Comparison of ENCODE assay signal across 8 mouse cellular contexts in the genomic region with DNA sequence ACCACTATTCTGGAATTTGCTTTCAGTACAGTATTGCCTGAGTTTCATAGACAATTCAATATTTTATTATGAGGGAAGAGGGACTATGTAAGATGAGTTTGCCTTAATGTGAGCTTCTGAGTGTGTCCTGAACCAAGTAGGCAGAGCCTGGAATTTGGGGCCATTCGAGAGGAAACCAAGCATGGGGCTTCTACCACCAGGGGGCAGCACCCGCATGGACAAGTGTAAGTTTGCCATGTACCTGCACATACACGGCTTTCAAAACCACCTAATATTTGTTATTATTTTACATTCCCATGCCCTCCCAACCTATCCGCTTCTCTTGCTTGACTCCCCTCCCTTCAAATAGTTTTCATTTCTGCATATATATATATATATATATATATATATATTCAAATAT. TPM values are rescaled to one million over a fixed set of nuclear protein-coding genes. Genes with fewer than 3 reads are reported as not detected.
A peak's percentile ranks its signal among the peaks of the same experiment; 100 is the strongest.
DNase-seq lines count a peak whose midpoint lies in the region; TF ChIP-seq lines count a peak whose summit lies in the region.

No protein-coding gene starts in this region.

- no peaks in the 10 kb centered on the region for H3K36me3 ChIP-seq in E14TG2a.4 (ENCODE audit: insufficient read depth, low read length)
- H3K36me3 ChIP-seq in embryonic facial prominence, embryonic 10.5 days (replicated peaks): no peaks in the 10 kb centered on the region
- H3K36me3 ChIP-seq in small intestine, adult 2 months (ENCODE audit: control insufficient read depth, insufficient read depth, low read length): no peaks in the 10 kb centered on the region

- WGBS in embryonic facial prominence, embryonic 10.5 days: 10% methylated on average over 4 of the region's 4 CpGs
- WGBS in small intestine, adult 2 months: 5% methylated on average over 4 of the region's 4 CpGs

- DNase-seq in adrenal gland, postnatal 10 days: peak; percentile 94
- DNase-seq in embryonic facial prominence, embryonic 10.5 days (ENCODE audit: low spot score): peak; percentile 86
- peak; percentile 79 to 89 for DNase-seq in heart, postnatal 10 days
- DNase-seq in layer of hippocampus, postnatal 25 days (ENCODE audit: extremely low spot score in 1 of 2, low spot score in 1 of 2): peak; percentile 82 to 98
- peak; percentile 79 for DNase-seq in mesoderm, embryonic 11.5 days (ENCODE audit: low read depth, low spot score)
- peak; percentile 53 for DNase-seq in yolk sac, embryonic 10.5 days (ENCODE audit: low spot score)

- no peak overlapping the region for H3K27ac ChIP-seq in embryonic facial prominence, embryonic 10.5 days (replicated peaks)
- no peak overlapping the region for H3K27ac ChIP-seq in small intestine, adult 2 months (ENCODE audit: insufficient read depth, low read depth, low read length)

- peaks cover 6% of the 10 kb centered on the region for H3K27me3 ChIP-seq in E14TG2a.4 (ENCODE audit: insufficient read depth, low read length)
- H3K27me3 ChIP-seq in embryonic facial prominence, embryonic 10.5 days (replicated peaks; ENCODE audit: low read depth, poor library complexity, severe bottlenecking): no peaks in the 10 kb centered on the region
- no peaks in the 10 kb centered on the region for H3K27me3 ChIP-seq in small intestine, adult 2 months (ENCODE audit: control insufficient read depth, insufficient read depth, low read length)

- intact Hi-C loops in heart, postnatal 10 days (cut with DNase I): loop anchor here (10.0 kb wide), 2 partner anchors 87 to 317 kb away; partner anchors contain the start of genes Fcor and Trappc5

- TF ChIP-seq POLR2A in small intestine, adult 2 months (IDR thresholded peaks at IDR 0.05; ENCODE audit: low read depth, low read length): no peak

- peaks cover 31% of the 10 kb centered on the region for H3K4me1 ChIP-seq in E14TG2a.4 (replicated peaks; ENCODE audit: low read depth, low read length)
- H3K4me1 ChIP-seq in embryonic facial prominence, embryonic 10.5 days: no peaks in the 10 kb centered on the region
- H3K4me1 ChIP-seq in small intestine, adult 2 months (ENCODE audit: control insufficient read depth, insufficient read depth, insufficient read length, low read length): peaks cover 8% of the 10 kb centered on the region

- peak; percentile 71 for TF ChIP-seq CTCF in E14TG2a.4 (conservative IDR thresholded peaks at IDR 0.05; ENCODE audit: low read length)
- TF ChIP-seq CTCF in small intestine, adult 2 months (IDR thresholded peaks at IDR 0.05; ENCODE audit: extremely low read depth, insufficient read length, insufficient replicate concordance, low read depth, low read length): peak; percentile 91; the same call in 1 of the 2 replicates

- H3K4me3 ChIP-seq in E14TG2a.4 (replicated peaks; ENCODE audit: low read length): no peak overlapping the region
- no peak overlapping the region for H3K4me3 ChIP-seq in embryonic facial prominence, embryonic 10.5 days
- H3K4me3 ChIP-seq in small intestine, adult 2 months (ENCODE audit: low read depth, low read length): no peak overlapping the region

- no peaks in the 10 kb centered on the region for H3K9me3 ChIP-seq in E14TG2a.4 (ENCODE audit: low read length)
- no peaks in the 10 kb centered on the region for H3K9me3 ChIP-seq in embryonic facial prominence, embryonic 10.5 days

RNA-seq across cellular contexts. Expression of gene A430078G23Rik, which starts 4.8 kb away (rescaled TPM):
- 1 to 10 TPM; 2.3 to 3.7 TPM for total RNA-seq in adrenal gland, postnatal 10 days (2021)
- polyA plus RNA-seq in embryonic facial prominence, embryonic 10.5 days (2016; fragmentation: Nextera tagmentation; extraction: Ambion mirVana): 0.14 TPM in 1 of 2 replicates, not detected in the other
- total RNA-seq in heart, postnatal 10 days (2021): under 1 TPM; 0.27 to 0.29 TPM
- not detected for total RNA-seq in layer of hippocampus, postnatal 25 days (2021)
- 0.69 and 0.80 TPM in 2 replicates for polyA plus RNA-seq in small intestine, adult 2 months (2012; rRNA removed)

RNA-seq across cellular contexts. Expression of gene Arhgef18, which starts 34.7 kb away (rescaled TPM):
- 10 to 100 TPM; 27.4 to 36.5 TPM for total RNA-seq in adrenal gland, postnatal 10 days (2021)
- polyA plus RNA-seq in embryonic facial prominence, embryonic 10.5 days (2016; fragmentation: Nextera tagmentation; extraction: Ambion mirVana): 9.5 and 9.6 TPM in 2 replicates
- 10 to 100 TPM; 19.6 to 22.7 TPM for total RNA-seq in heart, postnatal 10 days (2021)
- total RNA-seq in layer of hippocampus, postnatal 25 days (2021): 10 to 100 TPM; 41.6 to 43.6 TPM
- 32.4 and 43.1 TPM in 2 replicates for polyA plus RNA-seq in small intestine, adult 2 months (2012; rRNA removed)
